Mouse (Mus musculus) myocyte (in vitro differentiated cells): Measurements from ENCODE around the gene Kbtbd12.

ENCODE experiments used
- CEBPB ChIP-seq: IDR thresholded peaks from 2 replicates; pipeline ENCODE4 v1.6.1; 2011; ENCODE audit warnings: mild to moderate bottlenecking, moderate library complexity; ENCODE audit not compliant: poor library complexity, insufficient read depth, severe bottlenecking
- MAX ChIP-seq: IDR thresholded peaks from one replicate; pipeline ENCODE4 v1.6.1; 2011; ENCODE audit warnings: low read depth, mild to moderate bottlenecking, control low read depth
- POLR2A ChIP-seq: IDR thresholded peaks from one replicate; pipeline ENCODE4 v1.6.1; 2011; ENCODE audit warnings: low read depth, mild to moderate bottlenecking, control low read depth, moderate library complexity; ENCODE audit not compliant: insufficient read length
- TCF3 ChIP-seq: IDR thresholded peaks from one replicate; pipeline ENCODE4 v1.6.1; 2011; ENCODE audit warnings: low read depth, control low read depth; ENCODE audit not compliant: insufficient read length
- USF1 ChIP-seq: IDR thresholded peaks from one replicate; pipeline ENCODE4 v1.6.1; 2011; ENCODE audit warnings: low read depth, mild to moderate bottlenecking, control low read depth, moderate library complexity

DNA sequence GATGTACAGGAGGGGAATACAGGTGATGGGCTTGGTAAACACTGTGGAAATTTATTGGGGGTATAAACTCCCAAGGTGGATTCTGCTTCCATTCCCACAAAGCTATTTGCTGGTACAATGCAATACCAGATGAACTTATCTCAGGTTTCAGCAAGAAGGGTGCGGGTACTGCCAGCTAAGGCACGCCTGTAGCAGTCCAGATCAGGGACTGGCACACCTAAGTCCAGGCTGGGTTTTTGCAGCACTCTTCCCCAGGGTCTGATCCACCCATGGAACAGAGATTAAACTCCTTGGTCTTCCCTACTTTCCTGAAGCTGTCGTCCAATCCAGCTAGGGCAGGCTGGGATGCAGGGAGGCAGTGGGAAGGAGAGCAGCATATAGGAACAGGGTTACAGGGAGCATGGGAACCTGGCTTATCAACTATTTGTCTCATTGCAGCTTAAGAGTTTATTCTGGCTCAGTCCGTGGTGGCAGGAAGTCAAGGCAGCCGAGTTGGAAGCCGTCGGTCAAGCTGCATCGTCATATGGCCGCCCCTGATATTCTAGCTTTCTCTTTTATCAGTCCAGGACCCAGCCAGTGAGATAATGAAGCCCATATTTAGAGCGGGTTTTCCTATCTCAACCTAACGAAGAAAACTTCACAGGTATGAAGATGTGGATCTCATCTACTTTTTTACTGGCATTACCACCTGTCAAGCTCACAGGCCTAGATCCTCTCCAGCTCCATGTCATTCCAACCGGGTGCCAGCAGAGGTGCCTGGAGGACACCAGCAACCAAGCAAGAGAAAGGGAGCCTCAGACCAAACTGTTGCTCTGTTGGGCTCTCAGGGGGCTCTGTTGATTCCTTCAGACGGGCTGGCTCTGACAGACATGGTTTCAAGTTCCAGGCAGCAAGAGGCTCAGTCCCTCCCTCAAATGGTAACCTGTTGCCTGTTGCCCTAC lies 135.4 kb downstream of the Kbtbd12 start:
- TF ChIP-seq POLR2A = no peak
- TF ChIP-seq TCF3 = no peak
- TF ChIP-seq MAX = no peak
- no peak for TF ChIP-seq USF1
- TF ChIP-seq CEBPB = no peak
